Mouse (Mus musculus) heart, adult 2 months (tissue): ENCODE results near the gene Zfp653. TPM values are rescaled to one million over a fixed set of nuclear protein-coding genes. Genes with fewer than 3 reads are reported as not detected.

Experiments
- DNase-seq, 2 experiments: peaks; one replicate each; pipeline ENCODE4 v3.0.0; 2021
- H3K27ac ChIP-seq: fragments of 200-600 bp; 2 replicates; pipeline ENCODE4 v1.8.1; 2022
- H3K27me3 ChIP-seq: fragments of 200-500 bp; 2 replicates; pipeline ENCODE4 v1.6.1; 2012; ENCODE audit warnings: mild to moderate bottlenecking, low read length, inconsistent platforms, mixed read lengths; ENCODE audit not compliant: control insufficient read depth, insufficient read depth
- H3K36me3 ChIP-seq: fragments of 200-500 bp; 2 replicates; pipeline ENCODE4 v1.6.1; 2012; ENCODE audit warnings: low read length, inconsistent platforms; ENCODE audit not compliant: control insufficient read depth, insufficient read depth
- H3K4me1 ChIP-seq: fragments of 200-500 bp; 2 replicates; pipeline ENCODE4 v1.6.1; 2011; ENCODE audit warnings: low read length; ENCODE audit not compliant: control insufficient read depth, insufficient read depth
- H3K4me3 ChIP-seq: fragments of 200-600 bp; 2 replicates; pipeline ENCODE4 v1.8.1; 2022
- H3K79me2 ChIP-seq: fragments of 200-500 bp; replicated peaks from 2 replicates; pipeline ENCODE4 v1.6.1; 2012; ENCODE audit warnings: mild to moderate bottlenecking, inconsistent platforms, low read length, moderate library complexity, mixed read lengths; ENCODE audit not compliant: control insufficient read depth, insufficient read depth
- H3K9ac ChIP-seq: fragments of 200-500 bp; 2 replicates; pipeline ENCODE4 v1.6.1; 2012; ENCODE audit warnings: low read depth, mild to moderate bottlenecking, control low read depth, inconsistent platforms, low read length, mixed read lengths
- CTCF ChIP-seq: fragments of 200-600 bp; IDR thresholded peaks from 2 replicates; pipeline ENCODE4 v1.8.1; 2022; ENCODE audit warnings: antibody characterized with exemption, mild to moderate bottlenecking, moderate library complexity
- EP300 ChIP-seq: fragments of 200-500 bp; IDR thresholded peaks from 2 replicates; pipeline ENCODE4 v1.6.1; 2011; ENCODE audit warnings: low read depth, low read length, control low read depth; ENCODE audit not compliant: insufficient read depth
- POLR2A ChIP-seq: fragments of 200-500 bp; IDR thresholded peaks from 2 replicates; pipeline ENCODE4 v1.6.1; 2011; ENCODE audit warnings: mild to moderate bottlenecking, low read depth, low read length, control low read depth; ENCODE audit not compliant: insufficient read depth
- WGBS: fragments of 180-500 bp; shearing (Covaris S2); methylation state at CpG from one replicate; pipeline ENCODE4 v1.1.7; 2018; 5-methylcytosine and 5-hydroxymethylcytosine counted together
- intact Hi-C: fragments of 180-260 bp; cut with DNase I; formaldehyde crosslinking; loops from one replicate; pipeline ENCODE4 v1.15.1; 2025
- polyA plus RNA-seq: library from polyadenylated mRNA; depleted of rRNA; stranded (reverse); fragments of >200 nt; gene quantifications from 2 replicates; pipeline ENCODE4 v1.2.3, GENCODE M21; 2012
- total RNA-seq, 2 experiments: library from RNA; stranded (reverse); gene quantifications; 2 replicates each; pipeline ENCODE4 v1.2.3; 2021

Gene Zfp653
- total and polyA plus RNA-seq, 3 experiments = 3.8 to 8.7 (median 4.7) TPM

DNA sequence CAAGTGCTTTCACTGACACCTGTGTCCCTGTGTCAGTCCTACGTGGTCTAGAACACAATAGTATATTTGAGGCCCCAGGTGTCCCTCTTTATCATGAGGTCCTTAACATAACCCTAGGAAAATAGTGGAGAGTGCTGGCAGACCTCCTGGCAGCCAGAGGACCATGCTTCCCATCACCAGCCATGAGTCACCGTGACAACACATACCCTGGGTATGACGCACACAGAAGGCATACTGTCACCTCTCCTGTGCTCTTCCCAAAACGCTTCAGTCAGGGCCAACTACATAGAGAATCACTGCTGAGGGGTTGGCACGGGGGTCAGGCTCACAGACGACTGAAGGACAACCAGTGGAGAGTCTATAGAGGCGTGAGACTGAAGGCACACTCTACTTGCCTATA lies 18.8 kb upstream of the Zfp653 start:
- H3K9ac ChIP-seq = no peak overlapping the region
- H3K79me2 ChIP-seq = no peaks in the 10 kb centered on the region
- H3K4me1 ChIP-seq = peaks cover 1% of the 10 kb centered on the region; the same call in 1 of the 2 replicates
- no peak overlapping the region for H3K27ac ChIP-seq
- WGBS = 69% methylated on average over 7 of the region's 7 CpGs
- no peaks in the 10 kb centered on the region for H3K36me3 ChIP-seq
- TF ChIP-seq EP300 = no peak
- TF ChIP-seq CTCF = no peak
- no peak for TF ChIP-seq POLR2A
- no peak for DNase-seq
- no peaks in the 10 kb centered on the region for H3K27me3 ChIP-seq
- H3K4me3 ChIP-seq = no peak overlapping the region
- intact Hi-C loops = no loop called here

DNA sequence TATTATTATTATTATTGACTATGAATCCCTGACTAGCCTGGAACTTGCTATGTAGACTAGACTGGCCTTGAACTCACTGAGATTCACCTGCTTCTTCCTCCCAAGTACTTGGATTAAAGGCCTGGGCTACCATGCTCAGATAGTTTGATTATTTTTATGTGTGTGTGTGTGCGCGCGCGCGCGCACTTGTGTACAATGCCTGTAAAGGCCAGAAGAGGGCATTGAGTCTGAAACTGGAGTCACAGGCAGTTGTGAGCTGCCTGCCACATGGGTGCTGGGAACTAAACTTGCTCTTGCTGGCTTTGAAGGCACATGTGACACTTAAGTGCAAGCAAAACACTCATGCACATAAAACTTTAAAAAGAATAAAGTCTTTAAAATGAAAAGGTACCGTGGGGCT lies 18.1 kb upstream of the Zfp653 start:
- no peak for DNase-seq
- H3K36me3 ChIP-seq = no peaks in the 10 kb centered on the region
- H3K27me3 ChIP-seq = no peaks in the 10 kb centered on the region
- H3K4me3 ChIP-seq = no peak overlapping the region
- H3K9ac ChIP-seq = no peak overlapping the region
- peaks cover 1% of the 10 kb centered on the region; the same call in 1 of the 2 replicates for H3K4me1 ChIP-seq
- H3K27ac ChIP-seq = no peak overlapping the region
- intact Hi-C loops = no loop called here
- no peak for TF ChIP-seq EP300
- no peak for TF ChIP-seq POLR2A
- no peak for TF ChIP-seq CTCF
- WGBS = 98% methylated on average over 7 of the region's 7 CpGs
- no peaks in the 10 kb centered on the region for H3K79me2 ChIP-seq

DNA sequence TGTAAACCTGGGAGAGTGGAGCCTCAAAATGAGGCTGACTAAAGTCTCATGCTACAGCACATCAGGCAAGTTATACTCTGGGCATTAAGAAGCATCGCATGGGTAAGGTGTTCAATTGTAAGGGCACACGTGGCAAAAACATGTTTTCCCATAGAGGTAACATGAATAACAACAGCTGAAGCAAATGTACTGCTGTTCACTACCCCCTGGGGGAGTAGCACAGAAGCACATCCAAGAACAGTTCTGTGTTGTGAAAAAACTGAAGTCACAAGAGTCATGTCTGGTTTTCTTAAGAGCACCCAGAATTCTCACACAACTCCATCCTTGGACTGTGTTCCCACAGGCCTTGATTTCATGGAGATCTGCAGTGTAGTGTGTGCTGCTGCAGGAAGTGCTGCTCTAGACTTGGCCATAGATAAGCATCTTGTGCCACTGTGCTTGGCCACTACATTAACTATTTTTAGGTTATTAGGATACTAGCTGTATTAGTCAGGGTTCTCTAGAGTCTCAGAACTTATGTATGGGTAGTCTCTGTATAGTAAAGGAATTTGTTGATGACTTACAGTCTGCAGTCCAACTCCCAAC lies 15.9 kb upstream of the Zfp653 start:
- Histone ChIP-seq H3K27me3 (no peaks in the 10 kb centered on the region), H3K4me1 (peaks cover 1% of the 10 kb centered on the region; the same call in 1 of the 2 replicates), H3K36me3 (no peaks in the 10 kb centered on the region), H3K4me3 (no peak overlapping the region), H3K27ac (no peak overlapping the region), H3K79me2 (no peaks in the 10 kb centered on the region), H3K9ac (no peak overlapping the region)
- intact Hi-C loops = no loop called here
- TF ChIP-seq CTCF = peak; percentile 43
- TF ChIP-seq EP300 = no peak
- DNase-seq = no peak
- WGBS = 87% methylated on average over 2 of the region's 2 CpGs

DNA sequence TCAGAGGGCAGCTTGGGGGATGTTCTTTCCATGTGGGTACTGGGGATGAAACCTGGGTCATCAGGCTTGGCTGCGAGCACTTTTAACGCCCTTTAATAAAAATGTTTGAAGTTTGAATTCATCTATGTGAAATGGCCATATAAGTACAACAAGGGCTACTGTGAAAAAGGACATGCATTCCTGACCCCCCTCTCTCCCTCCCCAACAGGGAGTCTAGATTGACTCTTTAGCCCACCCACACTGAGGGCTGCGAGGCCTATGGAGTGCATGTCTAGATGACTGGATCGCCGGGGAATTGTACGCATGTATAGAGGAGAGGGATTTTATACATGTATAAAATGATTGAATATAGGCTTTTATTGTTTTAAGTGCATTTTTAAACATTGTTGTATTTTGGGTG lies 14.8 kb upstream of the Zfp653 start:
- Histone ChIP-seq H3K27me3 (no peaks in the 10 kb centered on the region), H3K36me3 (no peaks in the 10 kb centered on the region), H3K4me3 (peak overlapping the region; percentile 71), H3K4me1 (peaks cover 1% of the 10 kb centered on the region; the same call in 1 of the 2 replicates), H3K79me2 (no peaks in the 10 kb centered on the region), H3K9ac (peak overlapping the region; percentile 78), H3K27ac (peak overlapping the region; percentile 92)
- intact Hi-C loops = no loop called here
- 71% methylated on average over 6 of the region's 6 CpGs for WGBS
- TF ChIP-seq CTCF (no peak), POLR2A (no peak), EP300 (no peak)
- no peak for DNase-seq

DNA sequence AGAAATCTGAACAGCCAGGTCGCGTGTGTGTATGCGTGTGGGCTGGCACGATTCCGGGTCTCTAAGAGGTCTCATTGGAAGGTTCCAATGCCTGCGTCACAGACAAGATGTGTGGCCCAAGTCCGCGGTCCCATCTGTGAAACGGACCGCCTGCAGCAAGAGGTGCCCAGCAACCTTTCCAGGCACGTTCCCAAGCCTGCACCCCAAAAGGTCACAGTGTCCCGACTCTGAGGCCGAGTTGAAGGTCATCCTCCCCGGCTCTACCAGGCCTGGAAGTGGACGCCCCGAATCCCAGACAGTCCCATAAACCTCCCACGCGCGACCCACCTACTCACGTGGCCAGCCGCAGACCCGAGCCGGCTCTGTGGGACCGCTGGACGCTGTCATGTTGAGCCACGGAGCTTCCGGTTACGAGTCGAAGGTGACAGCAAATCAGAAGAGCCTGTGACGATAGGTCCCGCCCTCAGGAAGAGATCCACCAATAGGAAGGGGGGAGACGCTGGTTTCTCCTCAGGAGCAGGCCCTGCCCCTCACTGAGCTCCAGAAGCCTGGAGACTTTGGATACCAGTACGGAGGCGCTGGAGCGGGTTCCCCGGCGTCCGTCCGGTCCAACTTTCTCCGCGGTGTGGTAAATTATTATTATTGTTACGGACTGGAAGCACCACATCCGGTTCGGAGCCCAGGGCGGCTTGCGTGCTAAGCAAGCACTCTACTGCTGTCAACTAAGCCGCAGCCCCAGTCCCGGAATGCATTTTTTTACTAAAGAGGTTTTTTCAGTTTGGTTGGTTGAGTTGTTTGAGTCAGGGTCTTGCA lies 14.1 kb upstream of the Zfp653 start, which contains the start of gene Ecsit:
TSS of gene Ecsit (minus strand) at position 417 of the 813 bp plus-strand sequence.
- Histone ChIP-seq H3K27me3 (no peaks in the 10 kb centered on the region), H3K9ac (peak within 1 kb of the TSS; percentile 89), H3K79me2 (no peaks in the 10 kb centered on the region), H3K36me3 (no peaks in the 10 kb centered on the region), H3K27ac (peak within 1 kb of the TSS; percentile 92), H3K4me3 (peak within 1 kb of the TSS; percentile 71), H3K4me1 (peaks cover 1% of the 10 kb centered on the region; the same call in 1 of the 2 replicates)
- peak; percentile 91 to 95 for DNase-seq
- intact Hi-C loops = loop anchor here (2.0 kb wide), 1 partner anchor 14 kb away; the partner anchor contains the start of genes Gm49318 and Zfp653
- WGBS = under 1% methylated on average over 48 of the region's 48 CpGs
- TF ChIP-seq POLR2A (peak; percentile 96), EP300 (peak; percentile 43; the same call in 1 of the 2 replicates), CTCF (no peak)

DNA sequence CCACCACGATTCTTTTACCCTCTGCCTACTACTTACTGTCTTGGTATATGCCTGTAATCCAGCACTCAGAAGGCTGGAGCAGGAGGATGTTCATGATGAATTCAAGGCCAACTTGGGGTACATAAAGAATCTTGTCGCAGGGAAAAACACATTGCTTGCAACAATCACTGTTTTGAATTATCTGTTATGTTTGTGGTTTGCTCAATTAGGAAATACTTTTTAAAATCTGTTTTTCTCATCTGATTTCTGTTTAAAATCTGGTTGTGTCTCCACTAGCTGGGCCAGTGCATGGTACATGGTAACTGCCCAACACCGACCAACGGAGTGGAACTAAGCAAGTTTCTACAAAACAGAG lies 13.5 kb upstream of the Zfp653 start:
- Histone ChIP-seq H3K27ac (peak overlapping the region; percentile 92), H3K4me3 (peak overlapping the region; percentile 71), H3K9ac (peak overlapping the region; percentile 89), H3K27me3 (no peaks in the 10 kb centered on the region), H3K36me3 (no peaks in the 10 kb centered on the region), H3K79me2 (no peaks in the 10 kb centered on the region), H3K4me1 (peaks cover 1% of the 10 kb centered on the region; the same call in 1 of the 2 replicates)
- no peak for TF ChIP-seq CTCF
- no peak for TF ChIP-seq EP300
- no peak for TF ChIP-seq POLR2A
- WGBS = 26% methylated on average over 4 of the region's 4 CpGs
- intact Hi-C loops = loop anchor here (2.0 kb wide), 1 partner anchor 14 kb away; the partner anchor contains the start of genes Gm49318 and Zfp653
- no peak for DNase-seq
